Mouse (Mus musculus) 416B (cell line): Measurements from ENCODE around the gene Mrps27.

Source experiments
- DNase-seq: peaks from one replicate; pipeline ENCODE4 v3.0.0; 2011; ENCODE audit warnings: low read depth

Mrps27 gene

DNA sequence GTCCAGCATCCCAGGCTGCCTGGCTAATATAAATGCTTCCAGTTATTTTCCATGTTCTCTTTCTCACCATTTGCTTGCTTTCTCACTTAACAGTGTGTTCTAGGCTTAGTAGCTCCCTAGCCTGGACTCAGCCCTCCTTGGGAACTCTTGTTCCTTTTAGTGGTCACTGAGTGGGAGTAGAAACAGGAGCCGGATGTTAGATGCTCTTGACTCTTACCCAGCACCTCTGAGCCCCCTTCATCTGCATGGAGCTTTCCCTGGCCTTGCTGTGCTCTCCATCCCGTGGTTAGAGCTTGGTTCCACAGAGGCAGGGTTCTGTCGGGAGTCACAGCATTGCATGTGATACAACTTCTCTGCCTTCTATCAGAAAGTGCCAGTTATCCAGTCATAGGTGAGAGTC, 7.0 kb downstream of the Mrps27 start:
- DNase-seq = no peak

DNA sequence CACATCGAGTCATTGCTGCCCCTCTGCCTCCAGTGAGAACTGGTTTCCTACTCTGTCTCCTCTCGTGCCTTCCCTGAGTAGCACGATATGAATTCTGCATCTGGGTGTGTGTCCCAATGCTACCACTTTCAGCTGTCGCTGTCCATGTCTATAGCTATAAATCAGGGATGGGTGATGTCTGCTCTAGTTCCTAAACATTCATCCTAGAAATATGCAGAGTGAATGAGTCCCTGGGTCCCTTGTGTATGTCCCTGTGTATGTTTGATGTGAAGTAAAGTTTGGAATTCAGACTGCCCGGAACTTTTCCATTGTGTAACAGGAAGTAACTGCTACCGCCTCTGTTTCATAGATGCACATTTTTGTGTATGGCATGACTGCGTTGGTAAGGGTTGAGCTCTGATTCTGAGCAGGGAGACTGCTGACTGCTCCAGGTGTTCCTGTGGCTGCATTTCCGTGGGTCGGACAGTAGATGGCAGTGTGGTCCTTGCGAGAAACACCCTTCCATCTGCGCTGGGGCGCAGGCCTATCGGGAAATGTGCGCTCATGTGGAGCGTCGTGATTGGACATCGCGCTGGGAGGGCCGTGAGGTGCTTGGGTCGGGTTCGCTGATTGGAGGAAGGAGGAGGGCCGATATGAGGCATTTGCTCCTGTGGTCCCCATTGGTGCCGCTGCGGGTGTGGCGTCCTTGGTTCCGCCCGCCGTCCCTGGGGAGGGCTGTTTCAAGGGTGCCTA, 8.3 kb downstream of the Mrps27 start:
- peak; percentile 98 for DNase-seq

DNA sequence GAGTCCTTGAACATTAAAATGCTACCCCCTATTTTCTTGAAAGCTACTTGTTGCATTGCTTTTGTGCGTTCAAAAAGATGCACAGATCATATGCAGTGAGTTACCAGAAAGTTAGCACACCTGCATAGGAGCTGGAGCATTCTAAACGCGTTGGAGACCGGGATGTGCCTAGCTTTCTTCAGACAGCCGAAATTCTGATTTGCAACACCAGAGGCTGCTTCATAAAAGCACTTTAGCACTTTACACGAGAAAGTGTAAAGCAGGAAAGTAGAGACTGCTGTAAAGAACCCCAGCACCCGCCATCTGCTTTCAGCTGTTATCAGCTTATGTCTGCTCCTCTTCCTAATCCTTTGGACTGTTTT, 8.9 kb downstream of the Mrps27 start:
- no peak for DNase-seq

DNA sequence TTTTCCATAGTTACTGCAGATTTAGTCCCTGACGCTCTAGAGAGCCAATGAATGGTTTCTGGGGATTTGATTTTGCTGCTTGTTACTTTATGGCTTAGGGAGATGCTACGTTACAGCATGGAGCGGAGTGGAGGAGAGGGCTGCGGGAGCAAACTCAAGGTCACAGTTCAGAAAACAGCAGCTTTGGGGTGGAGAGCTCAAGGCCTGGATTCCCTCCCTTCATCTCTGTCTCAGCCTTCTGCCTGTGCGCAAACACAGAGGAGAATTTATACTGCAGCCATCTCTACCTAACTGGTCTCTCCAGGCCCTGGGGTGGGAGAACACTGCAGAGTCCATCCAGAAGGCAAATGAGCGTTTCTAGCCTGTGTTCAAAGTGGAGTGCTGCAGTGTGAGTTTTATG, 10.5 kb downstream of the Mrps27 start:
- no peak for DNase-seq

DNA sequence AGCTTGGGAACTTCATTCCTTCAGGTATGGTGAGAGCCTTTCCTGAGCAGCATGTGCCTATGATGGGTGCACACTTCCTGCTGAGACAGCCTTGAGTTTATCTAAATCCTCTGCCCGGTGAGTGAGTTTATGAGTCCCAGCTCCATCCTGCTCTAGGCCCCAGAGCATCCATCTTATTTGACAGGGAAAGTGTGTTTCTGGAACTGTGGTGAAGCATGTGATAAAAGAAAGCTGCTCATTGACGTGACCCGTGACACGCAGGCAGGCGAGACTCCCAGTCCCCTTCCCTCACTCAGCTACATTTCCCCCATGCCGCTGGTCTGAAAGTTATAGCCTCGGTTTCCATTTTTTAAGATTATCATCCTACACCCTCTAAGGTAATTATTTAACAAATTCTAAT, 11.3 kb downstream of the Mrps27 start:
- DNase-seq = no peak

DNA sequence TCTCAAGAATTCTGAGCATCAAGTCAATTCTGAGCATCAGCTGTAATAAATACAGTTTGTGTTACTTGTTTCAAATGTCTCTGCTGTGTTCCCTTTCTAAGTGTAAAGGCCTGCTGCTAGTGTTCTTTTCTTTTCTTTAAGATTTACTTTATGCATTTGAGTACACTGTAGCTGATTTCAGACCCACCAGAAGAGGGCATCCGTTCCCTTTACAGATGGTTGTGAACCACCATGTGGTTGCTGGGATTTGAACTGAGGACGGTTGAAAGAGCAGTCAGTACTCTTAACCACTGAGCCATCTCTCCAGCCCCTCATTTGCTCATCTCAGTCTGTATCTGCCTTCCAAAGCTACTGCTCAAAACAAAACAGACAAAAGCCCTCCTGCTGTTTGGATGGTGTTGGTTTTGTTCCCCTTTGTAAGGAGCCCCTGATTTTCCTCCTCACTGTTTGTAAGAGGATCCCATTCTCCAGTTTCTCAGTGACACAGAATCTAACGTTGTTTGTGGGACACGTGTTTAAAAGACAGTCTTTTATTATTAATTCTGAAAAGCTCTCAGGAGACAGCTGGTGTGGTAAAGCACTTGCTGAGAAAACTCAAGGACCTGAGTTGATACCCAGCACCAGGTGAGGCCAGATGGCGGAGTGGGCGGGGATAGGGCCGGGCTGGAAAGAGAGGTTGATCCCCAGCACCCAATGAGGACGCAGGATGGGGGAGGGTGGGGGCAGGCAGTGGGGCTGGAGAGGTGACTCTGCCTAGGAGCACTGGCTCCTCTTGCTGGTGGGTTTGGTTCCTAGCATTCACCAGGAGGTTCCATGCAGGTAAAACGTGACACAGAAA, 12.1 kb downstream of the Mrps27 start:
- peak; percentile 45 for DNase-seq

DNA sequence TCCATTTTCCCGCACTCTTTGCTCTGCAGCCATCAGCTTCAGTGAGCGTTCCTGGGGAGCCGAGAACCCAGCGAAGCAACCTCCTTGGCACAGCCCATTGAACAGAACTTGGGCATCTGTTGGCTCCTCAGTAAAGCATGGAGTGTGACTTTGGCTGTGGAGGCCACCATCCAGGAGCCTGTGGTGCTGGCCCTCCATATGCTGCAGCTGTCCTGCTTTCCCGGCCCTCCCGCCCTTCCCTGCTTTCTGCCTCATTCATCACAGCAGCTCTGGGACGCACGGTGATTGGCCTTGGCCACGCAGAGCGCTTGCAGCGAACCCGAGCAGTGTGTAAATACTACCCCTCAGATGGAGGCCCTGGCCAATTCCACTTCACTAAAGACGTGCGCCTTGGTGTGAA, 14.3 kb downstream of the Mrps27 start:
- DNase-seq = no peak

DNA sequence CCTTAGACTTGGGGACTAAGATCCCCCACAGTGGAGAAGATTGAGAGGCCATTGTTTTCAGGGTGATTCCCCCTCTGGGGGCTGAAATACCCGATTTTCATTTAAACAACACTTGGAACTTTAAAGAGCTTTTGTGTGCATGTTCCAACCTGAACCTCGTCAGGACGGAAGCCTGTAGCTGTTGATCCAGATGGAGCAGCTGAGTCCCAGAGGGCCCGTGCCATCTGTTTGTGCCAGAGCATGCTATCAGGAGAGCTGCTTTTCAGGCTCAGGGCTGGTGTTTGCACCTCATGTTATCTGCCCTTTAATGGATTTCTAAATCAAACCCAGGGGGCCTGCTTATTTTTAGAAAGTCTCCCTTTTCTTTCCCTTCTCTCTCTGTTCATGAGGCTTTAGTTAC, 19.3 kb downstream of the Mrps27 start:
- no peak for DNase-seq

DNA sequence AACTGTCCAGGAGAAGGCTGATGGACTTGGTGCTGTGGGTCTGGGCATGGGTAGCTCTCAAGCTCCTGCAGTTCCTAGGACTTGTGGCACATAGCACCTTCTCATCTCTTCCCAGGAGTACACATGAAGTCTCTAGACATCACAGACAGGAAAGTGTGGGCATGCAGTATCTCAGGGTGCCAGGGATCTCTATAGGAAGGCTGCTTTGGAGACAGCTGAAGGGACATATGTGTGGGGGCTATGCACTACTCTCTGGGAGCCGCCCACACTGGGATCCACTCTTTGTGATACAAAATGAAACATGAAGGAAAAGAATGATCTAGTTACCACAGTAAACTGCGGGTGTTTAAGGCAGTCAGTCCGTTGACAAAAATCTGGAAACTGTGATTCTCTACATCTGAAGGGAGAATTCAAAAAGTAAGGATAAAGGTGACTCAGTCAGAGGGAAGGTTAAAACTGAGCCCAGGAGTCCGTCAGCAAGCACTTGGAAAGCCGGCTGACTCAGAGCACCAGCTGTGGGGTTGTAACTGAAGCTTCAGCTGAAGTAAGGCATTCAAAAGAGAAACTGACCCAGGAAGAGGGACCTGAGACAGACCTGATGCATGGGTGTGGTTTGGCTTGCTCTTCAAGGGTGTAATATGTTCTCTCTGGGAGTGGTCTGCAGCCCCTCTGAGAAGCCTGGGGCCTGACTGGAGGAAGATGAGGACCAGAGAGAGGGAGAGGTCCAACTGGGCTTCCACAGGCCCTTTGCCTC, 22.0 kb downstream of the Mrps27 start:
- DNase-seq = no peak

DNA sequence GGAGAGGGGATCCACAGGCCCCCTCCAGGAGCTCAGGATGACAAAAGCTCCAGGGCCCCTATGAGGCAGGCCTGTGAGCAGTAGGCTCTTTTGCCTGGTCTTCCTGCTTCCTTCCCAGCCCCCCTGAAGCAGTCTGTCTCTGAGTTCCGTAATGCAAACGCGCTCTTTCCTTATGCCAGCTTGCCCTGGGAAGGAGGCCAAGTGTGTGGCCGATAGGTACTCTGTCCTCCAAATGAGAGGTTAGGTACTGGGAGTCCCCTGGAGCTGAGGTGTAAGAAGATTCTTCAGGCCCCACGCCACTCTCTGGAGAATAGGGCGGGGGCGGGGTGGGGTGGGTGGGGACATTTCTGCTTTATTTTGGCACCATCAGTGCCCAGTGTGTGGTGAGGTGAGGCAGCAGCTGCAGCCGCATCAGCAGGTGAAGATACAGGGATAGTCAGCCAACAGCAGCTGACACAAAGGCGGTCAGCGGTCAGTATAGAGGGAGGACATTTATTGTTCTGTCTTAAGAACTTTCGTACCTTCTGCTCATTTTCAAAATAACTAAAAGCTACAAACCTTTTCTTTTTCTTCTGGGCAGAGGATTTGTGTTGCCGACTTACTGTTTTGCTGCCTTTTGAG, 23.1 kb downstream of the Mrps27 start:
- no peak for DNase-seq

DNA sequence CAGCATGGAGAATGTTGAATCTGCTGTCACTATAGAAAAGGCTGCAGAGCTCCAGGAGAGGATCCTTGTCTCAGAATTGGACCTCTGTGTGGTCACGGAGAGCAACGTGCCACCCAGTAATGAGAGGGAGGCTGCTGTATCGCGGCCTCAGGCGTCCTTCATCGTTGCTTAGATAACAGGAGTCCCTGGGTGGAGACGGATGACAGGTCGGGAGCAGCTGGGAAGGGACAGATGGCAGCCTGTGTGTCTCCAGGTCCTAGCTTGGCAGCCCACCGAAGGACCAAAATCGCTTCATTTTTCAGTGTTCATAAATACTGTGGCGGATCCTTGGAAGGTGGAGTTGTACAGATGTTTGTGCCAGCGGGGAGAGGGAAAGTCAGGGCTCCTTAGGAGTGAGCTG, 24.5 kb downstream of the Mrps27 start:
- DNase-seq = no peak

DNA sequence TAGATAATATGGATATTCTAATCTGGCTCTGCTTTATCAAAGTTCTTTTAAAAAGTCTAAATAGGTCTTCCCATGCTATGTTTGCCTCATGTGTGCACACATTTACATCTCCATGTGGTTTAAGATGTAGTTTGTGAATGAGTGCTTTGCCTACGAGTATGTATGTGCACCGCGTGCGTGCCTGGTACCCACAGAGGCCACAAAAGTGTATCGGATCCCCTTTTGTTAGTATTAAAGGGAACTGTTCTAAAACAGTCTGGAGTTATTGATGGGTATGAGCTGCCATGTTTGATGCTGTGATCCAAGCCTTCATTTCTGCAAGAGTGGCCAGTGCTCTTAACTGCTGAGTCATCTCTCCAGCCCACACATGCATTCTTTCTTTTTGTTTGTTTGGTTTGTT, 26.7 kb downstream of the Mrps27 start:
- DNase-seq = no peak

DNA sequence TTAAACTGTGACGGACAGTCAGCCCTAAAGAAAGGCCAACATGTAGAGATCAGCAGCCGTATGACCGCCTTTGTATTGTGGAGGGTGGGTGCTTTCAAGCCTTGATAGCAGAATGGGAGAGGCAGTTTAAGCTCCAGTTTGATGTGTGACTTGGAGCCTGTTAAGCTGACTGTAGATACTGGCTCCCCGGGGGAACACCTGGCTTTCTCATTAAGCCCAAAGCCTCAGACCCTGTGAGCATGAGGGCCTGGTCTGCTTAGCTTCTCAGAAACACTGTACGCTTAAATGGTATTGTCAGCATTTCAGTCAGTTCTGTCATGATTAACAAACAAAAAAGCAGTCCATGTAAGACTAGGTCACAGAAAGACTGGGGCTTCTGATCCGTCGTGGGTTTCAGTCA, 29.1 kb downstream of the Mrps27 start:
- DNase-seq = no peak

DNA sequence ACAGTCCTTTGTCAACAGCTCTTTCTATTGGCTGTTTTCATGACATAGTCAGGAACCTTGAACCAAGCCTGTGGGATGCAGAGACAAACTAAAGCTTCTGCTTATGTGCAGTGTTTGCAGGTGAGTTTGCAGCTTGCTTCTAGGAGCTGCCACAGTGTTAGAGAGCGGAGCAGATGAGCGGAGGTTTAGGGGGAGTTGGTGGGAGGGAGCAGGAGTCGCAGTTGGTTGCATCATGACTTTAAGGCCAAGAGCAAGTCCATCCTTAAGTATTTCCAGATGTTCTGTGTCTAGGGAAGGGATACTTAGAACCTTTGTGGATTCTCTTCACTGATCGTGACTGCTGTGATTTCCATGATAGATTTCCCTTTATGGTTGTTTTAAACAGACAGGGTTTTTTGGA, 29.6 kb downstream of the Mrps27 start:
- DNase-seq = no peak

DNA sequence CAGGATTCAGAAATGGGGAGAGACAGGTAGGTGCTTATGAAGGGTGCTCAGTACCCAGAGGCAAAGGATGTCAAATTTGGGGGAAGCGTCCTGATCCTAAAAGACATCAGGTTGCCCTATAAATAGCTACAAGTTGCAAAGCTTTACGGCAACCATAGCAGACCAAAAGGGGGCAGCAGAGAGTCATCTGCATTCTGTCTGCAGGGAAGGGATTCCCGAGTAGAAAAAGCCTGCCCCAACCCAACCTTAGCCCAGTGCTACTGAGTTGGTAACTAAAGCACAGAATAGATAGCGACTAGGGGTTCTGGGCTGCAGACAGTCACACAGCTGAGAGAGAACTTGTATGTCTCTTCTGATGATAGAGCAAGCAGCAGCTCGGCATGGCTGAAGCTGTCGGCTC, 31.0 kb downstream of the Mrps27 start:
- peak; percentile 77 for DNase-seq

DNA sequence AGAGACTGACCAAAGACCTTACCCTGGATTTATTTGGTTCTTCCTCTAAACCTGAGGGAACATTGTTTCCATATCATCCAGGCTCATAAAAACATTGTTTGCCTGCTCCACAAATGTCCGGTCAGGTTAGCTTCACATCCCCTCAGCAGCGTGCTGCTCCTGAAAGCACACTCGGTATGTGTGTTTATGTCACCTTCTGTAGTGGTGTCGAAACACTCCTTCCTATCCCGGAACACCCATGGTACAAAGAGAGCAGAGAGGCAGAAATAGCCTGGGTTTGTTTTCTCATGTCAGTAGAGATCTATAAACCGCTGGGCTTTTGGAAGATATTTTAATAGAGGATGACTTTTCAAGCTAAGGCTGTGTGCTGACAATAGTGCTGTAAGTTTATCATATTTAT, 32.5 kb downstream of the Mrps27 start:
- no peak for DNase-seq

DNA sequence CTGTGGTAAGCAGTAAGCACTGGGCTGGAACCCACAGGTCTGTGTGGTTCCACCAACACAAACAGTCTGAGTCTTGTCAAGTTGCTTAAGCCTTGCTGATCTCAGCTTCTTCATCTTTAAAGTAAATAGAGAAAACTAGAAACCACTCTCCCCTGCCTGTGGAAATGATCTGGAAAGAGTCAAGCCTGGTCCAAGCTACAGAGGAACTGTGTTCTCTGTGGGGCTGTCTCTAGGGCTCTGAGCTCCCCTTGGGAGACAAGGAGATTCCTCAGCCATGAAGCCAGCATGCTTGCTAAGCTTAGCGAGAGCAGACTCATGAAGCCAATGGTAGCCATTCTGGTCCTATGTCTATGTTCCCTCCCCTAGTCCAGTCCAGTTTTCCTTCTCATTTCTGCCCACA, 33.6 kb downstream of the Mrps27 start:
- DNase-seq = no peak

DNA sequence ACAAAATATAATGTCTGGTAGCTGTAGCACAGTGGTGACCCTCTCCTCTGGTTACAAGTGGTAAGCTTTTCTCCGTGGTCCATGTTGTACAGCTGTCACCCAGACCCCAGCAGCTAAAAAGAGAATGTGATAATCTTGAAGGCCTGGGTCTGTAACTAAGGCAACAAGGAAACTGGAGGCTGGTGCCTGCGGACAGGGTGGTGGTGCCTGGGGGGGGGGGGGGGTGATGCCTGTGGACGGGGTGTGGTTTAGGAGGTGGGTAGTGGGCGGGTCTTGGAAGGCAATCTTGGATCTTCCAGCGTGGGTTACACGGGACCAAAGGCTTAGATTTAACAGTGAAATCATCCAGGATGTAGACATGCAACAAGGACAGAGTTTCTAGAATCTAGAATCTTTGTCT, 37.8 kb downstream of the Mrps27 start:
- DNase-seq = peak; percentile 51

DNA sequence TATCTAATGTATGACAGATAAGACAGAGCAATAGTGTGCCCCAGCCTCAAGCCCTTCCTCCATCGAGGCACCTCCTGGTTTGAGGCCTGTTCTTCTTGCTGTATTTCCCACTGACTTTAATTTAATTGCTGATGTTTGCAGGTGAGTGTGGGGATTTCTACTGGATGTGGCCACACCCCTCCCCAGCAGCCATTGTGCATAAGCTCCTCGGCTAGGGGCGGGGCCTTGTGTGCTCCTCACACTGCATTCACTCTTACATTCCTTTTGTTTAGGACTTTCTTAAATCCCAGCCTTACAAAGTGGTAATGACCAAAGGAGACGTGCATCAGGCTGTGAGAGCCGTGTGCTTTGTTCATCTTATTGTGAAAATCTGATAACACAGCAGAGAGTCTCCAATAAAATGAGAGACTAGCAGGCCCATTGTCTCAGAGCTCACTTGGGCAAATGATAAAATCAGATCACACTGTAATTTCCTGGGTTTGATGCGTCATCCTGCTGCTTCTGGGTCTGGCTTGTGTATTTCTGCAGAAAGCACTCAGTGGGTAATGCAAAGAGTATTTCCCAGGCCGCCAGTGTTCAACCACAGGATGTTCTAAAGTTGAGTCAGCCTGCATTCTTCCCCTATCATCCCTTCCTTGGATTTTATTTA, 40.1 kb downstream of the Mrps27 start:
- peak; percentile 93 for DNase-seq

DNA sequence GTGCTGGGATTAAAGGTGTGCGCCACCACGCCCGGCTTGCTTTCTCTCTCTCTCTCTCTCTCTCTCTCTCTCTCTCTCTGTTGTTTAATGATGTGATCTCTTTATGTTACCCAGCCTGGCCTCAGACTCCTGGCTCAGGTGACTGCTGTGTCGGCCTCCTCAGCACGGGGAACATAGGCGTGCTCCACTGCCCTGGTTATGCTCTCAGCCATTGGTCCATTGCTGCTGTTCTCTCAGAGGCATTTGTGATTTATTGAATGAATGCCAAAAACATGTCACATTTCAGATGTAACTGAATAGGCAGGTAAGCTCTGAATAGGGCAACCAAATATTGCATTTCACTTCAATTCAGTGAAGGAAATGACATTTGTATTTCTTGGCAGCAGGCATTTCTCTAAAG, 41.3 kb downstream of the Mrps27 start:
- DNase-seq = no peak

DNA sequence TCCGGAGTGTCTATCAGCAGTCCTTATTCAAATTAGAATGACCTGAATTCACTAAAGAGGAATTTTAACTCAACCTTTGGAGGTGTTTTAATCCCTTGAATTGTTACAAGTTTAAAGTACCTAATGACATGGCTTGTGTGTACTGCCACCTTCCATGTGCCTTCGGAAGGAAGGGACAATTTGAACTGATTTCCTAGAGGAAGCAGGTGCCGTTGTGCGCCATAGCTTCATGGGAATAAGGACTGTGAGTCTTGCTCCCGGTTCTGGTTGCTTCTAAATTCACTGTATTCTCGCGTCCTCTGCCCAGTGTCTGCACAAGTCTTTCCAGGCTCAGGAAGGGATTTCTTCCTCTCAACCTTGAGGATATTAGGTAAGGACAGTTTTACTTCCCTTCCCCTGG, 41.8 kb downstream of the Mrps27 start:
- DNase-seq = no peak
